27 mouse cellular contexts compared by ENCODE assay signal in genomic region chr9:96078752-96079315, GRCm38 (mm10). TPM values are rescaled to one million over a fixed set of nuclear protein-coding genes. Genes with fewer than 3 reads are reported as not detected.
DNase-seq lines count a peak whose midpoint lies in the region; ATAC-seq and TF ChIP-seq lines count a peak whose summit lies in the region.
"Had no signal": no experiment of that assay in that cellular context is flagged by ENCODE, and none has a peak within 500 bp of the region (broad histone marks: within the 10 kb centered on the region; RNA-seq: fewer than 3 reads in every experiment).

No protein-coding gene starts in this region.

- H3K4me3 ChIP-seq in C2C12 (ENCODE audit: insufficient read depth, poor library complexity, severe bottlenecking) (no peak overlapping the region), myocyte (no peak overlapping the region)
- H3K4me3 ChIP-seq: embryonic facial prominence, embryonic 15.5 days; forebrain, embryonic 12.5 days; hindbrain, embryonic 13.5 days; midbrain, embryonic 13.5 days had no signal

- no peaks in the 10 kb centered on the region for H3K79me3 ChIP-seq in C2C12 (ENCODE audit: low read depth)

- H3K79me2 ChIP-seq in C2C12 (ENCODE audit: control insufficient read depth, insufficient read depth), result no peaks in the 10 kb centered on the region
- no peaks in the 10 kb centered on the region for H3K79me2 ChIP-seq in myocyte (ENCODE audit: control insufficient read depth, insufficient read depth)

- no peak for TF ChIP-seq CTCF in C2C12 (IDR thresholded peaks at IDR 0.05; ENCODE audit: control insufficient read depth, insufficient read depth, insufficient read length)

- no peak for ATAC-seq in granulocyte monocyte progenitor cell, adult 5-6 weeks (replicated peaks; ENCODE audit: poor library complexity, severe bottlenecking)
- ATAC-seq: forebrain, postnatal 0 days; intestine, embryonic 16.5 days; midbrain, embryonic 13.5 days had no signal

- no peak overlapping the region for H3K4me2 ChIP-seq in myocyte (ENCODE audit: low read depth)
- H3K4me2 ChIP-seq: embryonic facial prominence, embryonic 15.5 days; forebrain, embryonic 12.5 days; heart, embryonic 11.5 days; hindbrain, embryonic 13.5 days; midbrain, embryonic 13.5 days had no signal

- TF ChIP-seq POLR2A in myocyte (IDR thresholded peaks at IDR 0.05; ENCODE audit: insufficient read length, low read depth), result no peak

- DNase-seq in lung, adult 18-20 months, result peak; percentile 8 to 28
- no peak for DNase-seq in lung, postnatal 14 days
- peak; percentile 14 for DNase-seq in ZHBTc4 (ENCODE audit: low read depth, low spot score)
- no peak for DNase-seq in ovary, adult 18-20 months (ENCODE audit: low spot score)
- DNase-seq in heart, postnatal 4 days, result no peak
- DNase-seq: adrenal gland, postnatal 14 days; B cell, adult 2 months; cerebellum, adult 11 months; cerebellum, adult 9-10 months; cerebellum, postnatal 36 days; forebrain, postnatal 0 days; heart, postnatal 36 days; kidney, adult 8-10 months; kidney, postnatal 10 days; liver; retina, postnatal 1 day; right cerebral cortex, postnatal 14 days; thymus, postnatal 14 days had no signal

- H3K36me3 ChIP-seq in C2C12 (ENCODE audit: control insufficient read depth, insufficient read depth) (no peaks in the 10 kb centered on the region), myocyte (ENCODE audit: control insufficient read depth, insufficient read depth) (no peaks in the 10 kb centered on the region)
- H3K36me3 ChIP-seq: embryonic facial prominence, embryonic 15.5 days; forebrain, embryonic 12.5 days; hindbrain, embryonic 13.5 days; midbrain, embryonic 13.5 days had no signal

- H3K27me3 ChIP-seq in C2C12 (ENCODE audit: control insufficient read depth, insufficient read depth, insufficient read length) (no peaks in the 10 kb centered on the region), myocyte (ENCODE audit: control insufficient read depth, insufficient read depth, insufficient read length) (no peaks in the 10 kb centered on the region)
- H3K27me3 ChIP-seq: embryonic facial prominence, embryonic 15.5 days; forebrain, embryonic 12.5 days; hindbrain, embryonic 13.5 days; midbrain, embryonic 13.5 days had no signal

- H3ac ChIP-seq in C2C12 (ENCODE audit: control insufficient read depth, insufficient read length, low read depth) (no peak overlapping the region), myocyte (ENCODE audit: control insufficient read depth, insufficient read length) (no peak overlapping the region)

TF ChIP-seq in C2C12, 6 proteins besides CTCF, POLR2A, EP300 and RAD21:
- TF ChIP-seq MYOD1 (IDR thresholded peaks at IDR 0.05; ENCODE audit: control insufficient read depth, insufficient read length, low read depth) (peak; percentile 14), FOSL1 (IDR thresholded peaks at IDR 0.05; ENCODE audit: insufficient read depth, low read length, poor library complexity, severe bottlenecking) (no peak)

TF ChIP-seq in myocyte, 11 proteins besides CTCF, POLR2A, EP300 and RAD21:
- TF ChIP-seq POLR2AphosphoS2 (IDR thresholded peaks at IDR 0.05; ENCODE audit: insufficient read length, low read depth) (no peak), USF1 (IDR thresholded peaks at IDR 0.05; ENCODE audit: low read depth) (no peak), MYOG (IDR thresholded peaks at IDR 0.05; ENCODE audit: control insufficient read depth in 1 of 3, insufficient read depth in 1 of 3, insufficient read length in 2 of 3, low read depth in 2 of 3) (peak in 1 of 3 experiments; percentile 61), TCF3 (IDR thresholded peaks at IDR 0.05; ENCODE audit: insufficient read length, low read depth) (no peak), TCF12 (IDR thresholded peaks at IDR 0.05; ENCODE audit: insufficient read depth, poor library complexity, severe bottlenecking) (no peak), SRF (IDR thresholded peaks at IDR 0.05; ENCODE audit: control insufficient read depth, insufficient read length, low read depth) (no peak), REST (IDR thresholded peaks at IDR 0.05; ENCODE audit: insufficient read depth, insufficient read length) (no peak), MYOD1 (IDR thresholded peaks at IDR 0.05; ENCODE audit: control insufficient read depth in 1 of 3, insufficient read length in 2 of 3, low read depth in 2 of 3) (peak; percentile 72 to 95 (median 89)), CEBPB (IDR thresholded peaks at IDR 0.05; ENCODE audit: insufficient read depth, poor library complexity, severe bottlenecking) (no peak), E2F4 (IDR thresholded peaks at IDR 0.05; ENCODE audit: insufficient read depth) (no peak)

RNA-seq across cellular contexts. Expression of gene Gk5, which starts 40.3 kb away (rescaled TPM):
- polyA plus RNA-seq in C2C12 (2012; fragmentation: generic; extraction: Trizol), result 0.82 TPM
- 0.82 TPM for polyA plus RNA-seq in myocyte (2012; fragmentation: generic; extraction: Trizol)
- 2.4 and 3.0 TPM in 2 replicates for total RNA-seq in granulocyte monocyte progenitor cell, adult 5-6 weeks (2014; fragmentation: Nextera tagmentation)
- total RNA-seq in granulocyte monocyte progenitor cell, adult 5-6 weeks (2017), result 3.1 and 5.5 TPM in 2 replicates
- 1 to 10 TPM; 5.1 to 5.5 TPM for total RNA-seq in heart, postnatal 4 days (2021)

Comparison
In these comparisons a context has a peak if more than half of its experiments do, and no peak if none do; other contexts are left out.
1. DNase-seq: peak in lung, adult 18-20 months (2 of 2) and ZHBTc4 (single experiment); none in lung, postnatal 14 days (single experiment), ovary, adult 18-20 months (single experiment) and heart, postnatal 4 days (single experiment).